ENCODE assay signal across 8 mouse cellular contexts in genomic region chr1:138619996-138620461, GRCm38 (mm10). TPM values are rescaled to one million over a fixed set of nuclear protein-coding genes. Genes with fewer than 3 reads are reported as not detected.
DNase-seq lines count a peak whose midpoint lies in the region; ATAC-seq and TF ChIP-seq lines count a peak whose summit lies in the region.

Gene Nek7 (minus strand): TSS chr1:138620141.

- H3K27ac ChIP-seq in embryonic facial prominence, embryonic 12.5 days, result peak within 1 kb of the TSS; percentile 98
- H3K27ac ChIP-seq in kidney, adult 2 months (ENCODE audit: insufficient read depth, low read depth, low read length), result peak within 1 kb of the TSS; percentile 93
- peak within 1 kb of the TSS; percentile 98 for H3K27ac ChIP-seq in limb, embryonic 13.5 days
- peak within 1 kb of the TSS; percentile 83 for H3K27ac ChIP-seq in midbrain, embryonic 14.5 days (replicated peaks; ENCODE audit: low read depth, low read length)

- DNase-seq in A20 (ENCODE audit: low read depth, low spot score), result peak; percentile 86
- peak; percentile 53 for DNase-seq in T-cell, adult 2 months (ENCODE audit: low spot score)
- DNase-seq in heart, adult 9 months (ENCODE audit: low spot score in 2 of 2), result peak; percentile 52 to 58
- DNase-seq in kidney, adult 2 months, result peak; percentile 85
- peak; percentile 77 for DNase-seq in midbrain, embryonic 14.5 days
- peak; percentile 23 to 26 for DNase-seq in thymus, postnatal 36 days

- 3% methylated on average over 11 of the region's 11 CpGs for WGBS in embryonic facial prominence, embryonic 12.5 days
- 2% methylated on average over 11 of the region's 11 CpGs for WGBS in kidney, adult 2 months
- WGBS in limb, embryonic 13.5 days, result 4% methylated on average over 11 of the region's 11 CpGs
- 2% methylated on average over 11 of the region's 11 CpGs for WGBS in midbrain, embryonic 14.5 days

- H3K4me1 ChIP-seq in embryonic facial prominence, embryonic 12.5 days, result peaks cover 5% of the 10 kb centered on the region; the same call in 1 of the 2 replicates
- peaks cover 15% of the 10 kb centered on the region for H3K4me1 ChIP-seq in kidney, adult 2 months (ENCODE audit: control insufficient read depth, insufficient read depth, low read length)
- H3K4me1 ChIP-seq in limb, embryonic 13.5 days, result peaks cover 40% of the 10 kb centered on the region
- 0 out of 2 replicates have a peak, but pooled peaks cover 4% of the 10 kb centered on the region for H3K4me1 ChIP-seq in midbrain, embryonic 14.5 days (ENCODE audit: control insufficient read depth, insufficient read depth, low read length)

- no peak for TF ChIP-seq POLR2A in kidney, adult 2 months (IDR thresholded peaks at IDR 0.05; ENCODE audit: low read depth, low read length)

- no peaks in the 10 kb centered on the region for H3K27me3 ChIP-seq in embryonic facial prominence, embryonic 12.5 days
- no peaks in the 10 kb centered on the region for H3K27me3 ChIP-seq in kidney, adult 2 months (replicated peaks; ENCODE audit: control insufficient read depth, insufficient read depth, low read length)
- no peaks in the 10 kb centered on the region for H3K27me3 ChIP-seq in limb, embryonic 13.5 days
- H3K27me3 ChIP-seq in midbrain, embryonic 14.5 days (ENCODE audit: control insufficient read depth, insufficient read depth, low read length), result no peaks in the 10 kb centered on the region

- peak within 1 kb of the TSS; percentile 89 for H3K9ac ChIP-seq in embryonic facial prominence, embryonic 12.5 days
- peak within 1 kb of the TSS; percentile 94 for H3K9ac ChIP-seq in limb, embryonic 13.5 days
- peak within 1 kb of the TSS; percentile 69 for H3K9ac ChIP-seq in midbrain, embryonic 14.5 days (replicated peaks; ENCODE audit: low read length)

- no peak for ATAC-seq in embryonic facial prominence, embryonic 12.5 days (ENCODE audit: insufficient number of reproducible peaks, insufficient read depth, low FRiP score, low TSS enrichment)
- 0 out of 2 replicates have a peak, but pooled peaks have one; percentile 34 for ATAC-seq in limb, embryonic 13.5 days (ENCODE audit: low FRiP score, low read depth)
- ATAC-seq in midbrain, embryonic 14.5 days (ENCODE audit: low FRiP score, low TSS enrichment), result no peak

- H3K4me2 ChIP-seq in embryonic facial prominence, embryonic 12.5 days (replicated peaks), result peak within 1 kb of the TSS; percentile 62
- peak within 1 kb of the TSS; percentile 85 for H3K4me2 ChIP-seq in limb, embryonic 13.5 days (replicated peaks)
- H3K4me2 ChIP-seq in midbrain, embryonic 14.5 days (ENCODE audit: low read length), result peak within 1 kb of the TSS; percentile 84

- H3K9me3 ChIP-seq in embryonic facial prominence, embryonic 12.5 days, result no peaks in the 10 kb centered on the region
- H3K9me3 ChIP-seq in limb, embryonic 13.5 days, result no peaks in the 10 kb centered on the region
- no peaks in the 10 kb centered on the region for H3K9me3 ChIP-seq in midbrain, embryonic 14.5 days (ENCODE audit: control insufficient read depth, low read length)

- H3K4me3 ChIP-seq in embryonic facial prominence, embryonic 12.5 days, result peak within 1 kb of the TSS; percentile 87
- peak within 1 kb of the TSS; percentile 55 for H3K4me3 ChIP-seq in kidney, adult 2 months (ENCODE audit: insufficient read depth, low read depth, low read length)
- H3K4me3 ChIP-seq in limb, embryonic 13.5 days, result peak within 1 kb of the TSS; percentile 88
- peak within 1 kb of the TSS; percentile 94 for H3K4me3 ChIP-seq in midbrain, embryonic 14.5 days (replicated peaks; ENCODE audit: low read depth, low read length)

- 0 out of 2 replicates have a peak, but pooled peaks have one; percentile 24 for TF ChIP-seq CTCF in kidney, adult 2 months (conservative IDR thresholded peaks at IDR 0.05; ENCODE audit: insufficient read depth, insufficient read length, low read depth, low read length)

- H3K36me3 ChIP-seq in embryonic facial prominence, embryonic 12.5 days, result no peaks in the 10 kb centered on the region
- no peaks in the 10 kb centered on the region for H3K36me3 ChIP-seq in kidney, adult 2 months (ENCODE audit: control insufficient read depth, insufficient read depth, low read length)
- H3K36me3 ChIP-seq in limb, embryonic 13.5 days, result no peaks in the 10 kb centered on the region
- no peaks in the 10 kb centered on the region for H3K36me3 ChIP-seq in midbrain, embryonic 14.5 days (ENCODE audit: control insufficient read depth, insufficient read depth, low read length)

RNA-seq across cellular contexts. Expression of gene Nek7, which starts in this region (rescaled TPM):
- polyA plus RNA-seq in embryonic facial prominence, embryonic 12.5 days (2016; fragmentation: Nextera tagmentation; extraction: Ambion mirVana), result 29.2 and 31.5 TPM in 2 replicates
- 14.6 and 17.1 TPM in 2 replicates for polyA plus RNA-seq in kidney, adult 2 months (2012; rRNA removed)
- polyA plus RNA-seq in limb, embryonic 13.5 days (2015; fragmentation: Nextera tagmentation; extraction: Ambion mirVana), result 34.7 and 37.0 TPM in 2 replicates
- polyA plus RNA-seq in midbrain, embryonic 14.5 days (2014; fragmentation: Nextera tagmentation; extraction: Ambion mirVana), result 13.1 and 24.3 TPM in 2 replicates

Comparison
In these comparisons a context has a peak if more than half of its experiments do, and no peak if none do; other contexts are left out.
1. DNase-seq: peak in every context shown above with its lines; median percentile 86 in A20; 85 in kidney, adult 2 months; 77 in midbrain, embryonic 14.5 days; 55 in heart, adult 9 months; 53 in T-cell, adult 2 months; 24 in thymus, postnatal 36 days.